Mouse (Mus musculus): ENCODE measurements around the gene Lsm12. TPM values are rescaled to one million over a fixed set of nuclear protein-coding genes. Genes with fewer than 3 reads are reported as not detected.

Lsm12 gene
- polyA plus RNA-seq, 1 experiment = 39.6 TPM

DNA sequence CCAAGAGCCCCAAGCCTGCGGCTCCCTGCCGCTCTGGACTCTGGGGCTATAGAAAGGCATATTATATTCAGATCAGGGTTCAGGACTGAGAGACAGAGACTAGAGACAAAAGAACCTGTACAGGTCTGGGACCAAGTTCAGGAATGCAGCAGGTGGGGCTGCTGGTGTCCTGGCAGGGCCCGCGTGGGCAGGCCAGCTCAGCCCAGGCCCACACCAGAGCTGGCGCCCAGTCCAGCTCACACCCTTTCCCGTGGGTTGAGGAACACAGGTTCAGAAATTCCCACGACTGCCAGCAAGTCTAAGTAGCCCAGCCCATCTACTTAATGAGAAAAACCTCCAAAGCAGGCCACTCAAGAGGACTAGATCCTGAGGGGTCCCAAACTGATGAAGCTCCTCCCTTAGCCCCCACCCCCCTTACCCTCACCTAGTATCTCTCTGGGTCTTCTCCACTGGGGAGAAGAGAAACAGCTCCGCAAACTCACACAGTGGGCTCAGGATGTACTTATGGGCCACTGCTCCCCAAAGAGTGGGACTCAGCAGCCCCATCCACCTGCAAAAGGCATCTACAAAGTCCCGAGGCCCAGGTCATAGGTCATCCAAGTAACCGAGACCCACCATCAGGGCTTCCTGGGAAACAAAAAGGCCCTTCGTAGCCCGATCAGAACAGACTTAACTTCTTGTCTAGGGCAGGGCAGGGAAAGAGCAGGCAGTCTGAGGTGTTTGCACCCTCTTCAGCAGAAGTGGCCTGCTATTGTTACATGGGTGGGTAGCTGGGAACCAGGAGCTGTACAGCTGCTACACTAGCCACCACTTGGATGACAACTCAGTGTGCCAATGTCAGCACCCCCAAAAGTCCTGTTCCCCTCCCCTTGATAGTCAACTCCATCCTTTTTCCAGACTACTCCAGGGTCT is 41.2 kb upstream of the Lsm12 start:
- no peak for TF ChIP-seq CTCF (conservative IDR thresholded peaks at IDR 0.05; ENCODE audit: insufficient read depth, insufficient read length, low read depth, low read length)
- no peak for TF ChIP-seq POLR2A (IDR thresholded peaks at IDR 0.05; ENCODE audit: low read depth, low read length)
- no peaks in the 10 kb centered on the region for H3K36me3 ChIP-seq (ENCODE audit: control insufficient read depth, insufficient read depth, low read length)
- no peak for DNase-seq
- peaks cover 19% of the 10 kb centered on the region for H3K4me1 ChIP-seq (ENCODE audit: control insufficient read depth, insufficient read depth, low read length)
- H3K4me3 ChIP-seq (ENCODE audit: insufficient read depth, low read depth, low read length) = no peak overlapping the region
- no peaks in the 10 kb centered on the region for H3K27me3 ChIP-seq (replicated peaks; ENCODE audit: control insufficient read depth, insufficient read depth, low read length)
- H3K27ac ChIP-seq (ENCODE audit: insufficient read depth, low read depth, low read length) = no peak overlapping the region
- 71% methylated on average over 12 of the region's 12 CpGs for WGBS

DNA sequence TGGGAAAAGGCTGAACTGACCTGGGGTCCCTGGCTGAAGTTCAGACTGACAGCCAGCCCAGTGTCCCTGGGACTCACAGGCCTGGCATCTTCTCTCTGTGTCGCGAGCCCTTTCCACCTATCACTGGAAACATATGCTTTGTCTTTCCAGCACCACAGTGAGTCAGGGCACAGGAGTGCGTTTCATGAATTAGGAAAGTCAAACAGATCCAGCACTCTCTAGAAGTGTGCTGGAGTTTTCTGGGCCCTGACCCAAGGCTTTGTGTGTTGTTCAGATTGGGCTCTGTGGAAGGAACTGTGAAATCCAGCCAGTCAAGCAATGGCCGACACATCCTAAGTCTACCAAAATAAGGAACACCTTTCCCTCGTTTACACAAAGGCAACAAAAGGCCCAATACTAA is 40.1 kb upstream of the Lsm12 start:
- H3K27ac ChIP-seq (ENCODE audit: insufficient read depth, low read depth, low read length) = no peak overlapping the region
- H3K27me3 ChIP-seq (replicated peaks; ENCODE audit: control insufficient read depth, insufficient read depth, low read length) = no peaks in the 10 kb centered on the region
- 77% methylated on average over 5 of the region's 5 CpGs for WGBS
- H3K4me1 ChIP-seq (ENCODE audit: control insufficient read depth, insufficient read depth, low read length) = peaks cover 20% of the 10 kb centered on the region
- TF ChIP-seq CTCF (conservative IDR thresholded peaks at IDR 0.05; ENCODE audit: insufficient read depth, insufficient read length, low read depth, low read length) = no peak
- no peak for TF ChIP-seq POLR2A (IDR thresholded peaks at IDR 0.05; ENCODE audit: low read depth, low read length)
- H3K36me3 ChIP-seq (ENCODE audit: control insufficient read depth, insufficient read depth, low read length) = no peaks in the 10 kb centered on the region
- DNase-seq = no peak
- no peak overlapping the region for H3K4me3 ChIP-seq (ENCODE audit: insufficient read depth, low read depth, low read length)

DNA sequence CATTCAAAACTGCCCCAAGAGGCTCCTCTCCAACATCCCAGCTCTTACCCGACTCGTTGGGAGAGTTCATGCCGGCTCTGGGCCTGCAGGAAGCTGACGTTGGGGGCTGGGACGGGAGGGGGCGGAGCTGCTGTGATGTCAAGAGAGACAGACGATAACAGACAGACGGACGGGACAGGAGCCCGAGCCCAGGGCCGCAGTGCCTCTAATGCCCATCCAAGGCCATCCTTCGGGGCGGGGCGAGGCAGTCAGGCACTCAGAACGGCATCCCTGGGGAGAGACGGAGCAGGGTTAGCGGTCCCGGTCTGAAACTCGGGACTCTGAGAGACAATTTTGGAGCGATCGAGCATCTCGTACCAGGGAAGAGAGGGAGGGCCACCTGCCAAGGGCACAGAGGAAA is 39.6 kb upstream of the Lsm12 start:
- H3K4me3 ChIP-seq (ENCODE audit: insufficient read depth, low read depth, low read length) = peak overlapping the region; percentile 17; the same call in 1 of the 2 replicates
- no peaks in the 10 kb centered on the region for H3K27me3 ChIP-seq (replicated peaks; ENCODE audit: control insufficient read depth, insufficient read depth, low read length)
- no peaks in the 10 kb centered on the region for H3K36me3 ChIP-seq (ENCODE audit: control insufficient read depth, insufficient read depth, low read length)
- H3K27ac ChIP-seq (ENCODE audit: insufficient read depth, low read depth, low read length) = no peak overlapping the region
- H3K4me1 ChIP-seq (ENCODE audit: control insufficient read depth, insufficient read depth, low read length) = peaks cover 26% of the 10 kb centered on the region
- peak; percentile 45 for DNase-seq
- TF ChIP-seq POLR2A (IDR thresholded peaks at IDR 0.05; ENCODE audit: low read depth, low read length) = no peak
- no peak for TF ChIP-seq CTCF (conservative IDR thresholded peaks at IDR 0.05; ENCODE audit: insufficient read depth, insufficient read length, low read depth, low read length)
- 32% methylated on average over 22 of the region's 22 CpGs for WGBS

GRCm38 (mm10) chr11:102223166-102223565 is 38.1 kb upstream of the Lsm12 start:
- Histone ChIP-seq H3K27me3 (replicated peaks; ENCODE audit: control insufficient read depth, insufficient read depth, low read length) (no peaks in the 10 kb centered on the region), H3K27ac (ENCODE audit: insufficient read depth, low read depth, low read length) (no peak overlapping the region), H3K4me1 (ENCODE audit: control insufficient read depth, insufficient read depth, low read length) (peaks cover 30% of the 10 kb centered on the region), H3K4me3 (ENCODE audit: insufficient read depth, low read depth, low read length) (no peak overlapping the region), H3K36me3 (ENCODE audit: control insufficient read depth, insufficient read depth, low read length) (no peaks in the 10 kb centered on the region)
- WGBS = 52% methylated on average over 6 of the region's 6 CpGs
- no peak for TF ChIP-seq POLR2A (IDR thresholded peaks at IDR 0.05; ENCODE audit: low read depth, low read length)
- TF ChIP-seq CTCF (conservative IDR thresholded peaks at IDR 0.05; ENCODE audit: insufficient read depth, insufficient read length, low read depth, low read length) = peak; percentile 51
- peak; percentile 59 for DNase-seq

DNA sequence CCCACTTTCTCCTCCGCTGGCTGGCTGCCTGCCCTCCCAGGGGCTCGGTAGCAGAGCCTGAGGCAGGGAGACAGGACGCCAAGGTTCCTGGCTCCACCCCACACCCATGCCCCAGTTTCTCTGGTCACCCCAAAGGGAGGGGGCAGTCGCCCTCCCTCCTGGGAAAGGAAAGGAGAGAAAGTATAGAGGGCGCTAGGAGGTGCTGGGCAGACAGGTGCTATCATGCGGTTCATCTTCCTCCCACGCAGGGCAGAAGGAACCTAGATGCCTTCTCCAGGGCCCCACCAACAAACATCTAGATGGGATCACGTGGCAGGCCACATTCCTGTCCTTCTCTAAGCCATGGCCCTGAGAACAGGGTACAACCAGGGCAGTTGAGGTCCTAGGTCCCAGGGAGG is 36.9 kb upstream of the Lsm12 start:
- no peaks in the 10 kb centered on the region for H3K27me3 ChIP-seq (replicated peaks; ENCODE audit: control insufficient read depth, insufficient read depth, low read length)
- H3K4me3 ChIP-seq (ENCODE audit: insufficient read depth, low read depth, low read length) = no peak overlapping the region
- no peaks in the 10 kb centered on the region for H3K36me3 ChIP-seq (ENCODE audit: control insufficient read depth, insufficient read depth, low read length)
- peaks cover 39% of the 10 kb centered on the region for H3K4me1 ChIP-seq (ENCODE audit: control insufficient read depth, insufficient read depth, low read length)
- 40% methylated on average over 8 of the region's 8 CpGs for WGBS
- no peak overlapping the region for H3K27ac ChIP-seq (ENCODE audit: insufficient read depth, low read depth, low read length)
- no peak for TF ChIP-seq CTCF (conservative IDR thresholded peaks at IDR 0.05; ENCODE audit: insufficient read depth, insufficient read length, low read depth, low read length)
- TF ChIP-seq POLR2A (IDR thresholded peaks at IDR 0.05; ENCODE audit: low read depth, low read length) = no peak
- peak; percentile 69 for DNase-seq

DNA sequence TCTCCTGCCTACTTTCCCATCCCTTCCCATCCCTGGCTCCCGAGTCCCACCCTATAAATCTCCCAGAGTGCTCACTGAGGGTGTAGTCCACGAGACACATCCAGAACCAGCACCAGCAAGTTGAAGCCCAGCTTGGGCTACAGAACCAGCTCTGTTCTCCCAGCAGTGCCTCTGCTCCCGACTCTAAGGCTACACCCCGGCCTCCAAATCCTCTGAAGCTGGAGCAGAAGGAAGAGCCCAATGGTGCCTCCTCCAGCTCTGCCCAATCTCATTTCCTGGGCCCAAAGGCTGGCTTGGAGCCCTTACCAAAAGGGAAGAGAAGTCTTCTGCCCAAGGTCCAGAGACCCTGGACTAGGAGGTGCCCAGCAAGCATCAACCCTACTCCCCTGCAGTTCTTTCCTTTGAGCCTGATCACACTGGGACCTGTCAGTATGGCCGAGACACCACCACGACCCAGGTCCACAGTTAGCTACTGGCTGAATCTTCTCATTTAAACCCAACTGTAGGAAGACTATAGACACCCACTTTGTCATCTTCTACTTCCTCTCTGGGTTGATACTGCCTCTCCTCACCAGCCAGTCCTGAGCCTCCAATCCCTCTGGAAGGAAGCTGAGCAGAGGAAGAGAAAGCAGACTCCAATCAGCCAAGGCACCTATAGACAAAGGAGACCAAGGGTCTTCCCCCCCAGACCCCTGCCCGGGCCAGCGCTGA is 36.3 kb upstream of the Lsm12 start:
- H3K27ac ChIP-seq (ENCODE audit: insufficient read depth, low read depth, low read length) = no peak overlapping the region
- no peak for TF ChIP-seq CTCF (conservative IDR thresholded peaks at IDR 0.05; ENCODE audit: insufficient read depth, insufficient read length, low read depth, low read length)
- no peak for TF ChIP-seq POLR2A (IDR thresholded peaks at IDR 0.05; ENCODE audit: low read depth, low read length)
- WGBS = 81% methylated on average over 8 of the region's 8 CpGs
- no peak for DNase-seq
- no peak overlapping the region for H3K4me3 ChIP-seq (ENCODE audit: insufficient read depth, low read depth, low read length)
- H3K36me3 ChIP-seq (ENCODE audit: control insufficient read depth, insufficient read depth, low read length) = no peaks in the 10 kb centered on the region
- no peaks in the 10 kb centered on the region for H3K27me3 ChIP-seq (replicated peaks; ENCODE audit: control insufficient read depth, insufficient read depth, low read length)
- peaks cover 44% of the 10 kb centered on the region for H3K4me1 ChIP-seq (ENCODE audit: control insufficient read depth, insufficient read depth, low read length)

DNA sequence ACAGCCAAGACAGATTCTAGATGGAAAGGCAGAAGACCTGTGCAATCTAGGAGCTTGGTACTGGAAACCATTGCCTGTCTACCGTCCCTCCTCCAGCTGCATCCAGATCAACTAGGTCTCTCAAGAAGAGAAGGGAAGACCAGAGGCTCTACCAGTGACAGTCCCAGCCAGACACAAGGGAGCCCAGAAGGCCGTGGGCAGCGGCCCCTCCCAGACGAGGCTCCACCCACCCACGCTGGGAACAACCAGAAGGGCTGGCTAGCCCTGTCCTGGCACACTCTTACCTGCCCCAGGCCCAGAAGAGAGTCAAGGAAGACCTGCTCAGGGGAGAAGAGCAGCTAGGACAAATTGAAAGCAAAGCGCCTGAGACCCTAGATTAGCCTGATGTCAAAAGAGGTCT is 35.4 kb upstream of the Lsm12 start:
- 53% methylated on average over 6 of the region's 6 CpGs for WGBS
- H3K4me3 ChIP-seq (ENCODE audit: insufficient read depth, low read depth, low read length) = no peak overlapping the region
- H3K36me3 ChIP-seq (ENCODE audit: control insufficient read depth, insufficient read depth, low read length) = no peaks in the 10 kb centered on the region
- peaks cover 54% of the 10 kb centered on the region for H3K4me1 ChIP-seq (ENCODE audit: control insufficient read depth, insufficient read depth, low read length)
- no peak for DNase-seq
- no peaks in the 10 kb centered on the region for H3K27me3 ChIP-seq (replicated peaks; ENCODE audit: control insufficient read depth, insufficient read depth, low read length)
- TF ChIP-seq CTCF (conservative IDR thresholded peaks at IDR 0.05; ENCODE audit: insufficient read depth, insufficient read length, low read depth, low read length) = no peak
- H3K27ac ChIP-seq (ENCODE audit: insufficient read depth, low read depth, low read length) = no peak overlapping the region
